Mouse (Mus musculus): ENCODE measurements around the gene Lemd2. TPM values are rescaled to one million over a fixed set of nuclear protein-coding genes. Genes with fewer than 3 reads are reported as not detected.

Gene Lemd2
- total and polyA plus RNA-seq, 3 experiments, result 23.9 to 100 (median 45.5) TPM

- no peak for ATAC-seq (ENCODE audit: extremely low read depth, insufficient number of reproducible peaks, low FRiP score, poor library complexity, severe bottlenecking)
- Histone ChIP-seq H3K27me3 (ENCODE audit: insufficient read depth, low read length) (peaks cover 60% of the 10 kb centered on the region), H3K4me3 (ENCODE audit: low read depth, low read length) (no peak overlapping the region), H3K4me1 (ENCODE audit: insufficient read depth, low read depth, low read length) (peaks cover 19% of the 10 kb centered on the region), H3K36me3 (replicated peaks) (no peaks in the 10 kb centered on the region), H3K9me3 (replicated peaks) (no peaks in the 10 kb centered on the region)
- TF ChIP-seq POLR2AphosphoS5 (IDR thresholded peaks at IDR 0.05; ENCODE audit: insufficient replicate concordance, low read depth, low read length) (no peak), GATA1 (IDR thresholded peaks at IDR 0.05; ENCODE audit: borderline replicate concordance, low read length) (no peak), TAL1 (conservative IDR thresholded peaks at IDR 0.05; ENCODE audit: low read depth, low read length) (no peak), GATA2 (IDR thresholded peaks at IDR 0.05; ENCODE audit: borderline replicate concordance, low read depth, low read length) (no peak), CTCF (IDR thresholded peaks at IDR 0.05; ENCODE audit: low read depth, low read length) (no peak)
- no peak for DNase-seq (ENCODE audit: low spot score)
Observed at GRCm38 (mm10) chr17:27144152-27144551, 60.1 kb downstream of the Lemd2 start.

- no peak for TF ChIP-seq TAL1 (conservative IDR thresholded peaks at IDR 0.05; ENCODE audit: low read depth, low read length)
- TF ChIP-seq GATA2 (IDR thresholded peaks at IDR 0.05; ENCODE audit: borderline replicate concordance, low read depth, low read length), result no peak
- TF ChIP-seq CTCF (IDR thresholded peaks at IDR 0.05; ENCODE audit: low read depth, low read length), result no peak
- no peak for TF ChIP-seq POLR2AphosphoS5 (IDR thresholded peaks at IDR 0.05; ENCODE audit: insufficient replicate concordance, low read depth, low read length)
- no peak for TF ChIP-seq GATA1 (IDR thresholded peaks at IDR 0.05; ENCODE audit: borderline replicate concordance, low read length)
- ATAC-seq (ENCODE audit: extremely low read depth, insufficient number of reproducible peaks, low FRiP score, poor library complexity, severe bottlenecking), result no peak
- DNase-seq (ENCODE audit: low spot score), result no peak
- Histone ChIP-seq H3K4me3 (ENCODE audit: low read depth, low read length) (no peak overlapping the region), H3K9me3 (replicated peaks) (no peaks in the 10 kb centered on the region), H3K4me1 (ENCODE audit: insufficient read depth, low read depth, low read length) (peaks cover 17% of the 10 kb centered on the region), H3K27me3 (ENCODE audit: insufficient read depth, low read length) (peaks cover 57% of the 10 kb centered on the region), H3K36me3 (replicated peaks) (no peaks in the 10 kb centered on the region)
Observed at GRCm38 (mm10) chr17:27141971-27142450, 62.3 kb downstream of the Lemd2 start.

DNA sequence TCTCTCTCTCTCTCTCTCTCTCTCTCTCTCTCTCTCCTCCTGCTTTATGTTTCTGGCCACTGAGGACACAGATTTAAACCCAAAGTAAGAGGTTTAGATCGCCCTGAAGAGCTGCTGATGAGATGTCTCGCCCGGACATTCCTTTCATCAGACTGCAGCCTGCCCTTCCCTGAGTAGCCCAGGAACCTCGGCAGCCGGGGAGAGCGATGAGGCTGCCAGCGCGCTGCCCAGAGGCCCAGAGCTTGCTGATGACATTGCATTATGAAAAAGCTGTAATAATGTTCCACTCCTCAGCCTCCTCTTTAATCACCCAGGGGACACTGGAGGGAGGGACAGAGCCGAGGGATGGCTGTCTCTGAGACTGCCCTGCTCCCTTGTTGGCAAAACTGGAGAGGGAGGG lies 64.0 kb downstream of the Lemd2 start:
- no peak overlapping the region for H3K4me3 ChIP-seq (ENCODE audit: low read depth, low read length)
- ATAC-seq (ENCODE audit: extremely low read depth, insufficient number of reproducible peaks, low FRiP score, poor library complexity, severe bottlenecking) (no peak), DNase-seq (ENCODE audit: low spot score) (no peak)
- peaks cover 9% of the 10 kb centered on the region for H3K4me1 ChIP-seq (ENCODE audit: insufficient read depth, low read depth, low read length)
- no peaks in the 10 kb centered on the region for H3K9me3 ChIP-seq (replicated peaks)
- peaks cover 46% of the 10 kb centered on the region for H3K27me3 ChIP-seq (ENCODE audit: insufficient read depth, low read length)
- no peaks in the 10 kb centered on the region for H3K36me3 ChIP-seq (replicated peaks)
- no peak for TF ChIP-seq GATA1 (IDR thresholded peaks at IDR 0.05; ENCODE audit: borderline replicate concordance, low read length)
- no peak for TF ChIP-seq TAL1 (conservative IDR thresholded peaks at IDR 0.05; ENCODE audit: low read depth, low read length)
- no peak for TF ChIP-seq GATA2 (IDR thresholded peaks at IDR 0.05; ENCODE audit: borderline replicate concordance, low read depth, low read length)
- TF ChIP-seq POLR2AphosphoS5 (IDR thresholded peaks at IDR 0.05; ENCODE audit: insufficient replicate concordance, low read depth, low read length), result no peak
- no peak for TF ChIP-seq CTCF (IDR thresholded peaks at IDR 0.05; ENCODE audit: low read depth, low read length)

Other genes starting within 250 kb of the Lemd2 start
- 3.6 and 4.4 TPM in 2 replicates for gene Zbtb9, start 231.3 kb downstream of the Lemd2 start, total RNA-seq (2014; fragmentation: Nextera tagmentation)
- gene Zbtb9, start 231.3 kb downstream of the Lemd2 start, total RNA-seq (2017), result 25.6 and 27.5 TPM in 2 replicates
- 10.9 and 11.1 TPM in 2 replicates for gene Zbtb9, start 231.3 kb downstream of the Lemd2 start, polyA plus RNA-seq (2012)
- 231 and 242 TPM in 2 replicates for gene Bak1, start 175.5 kb downstream of the Lemd2 start, total RNA-seq (2014; fragmentation: Nextera tagmentation)
- gene Bak1, start 175.5 kb downstream of the Lemd2 start, total RNA-seq (2017), result 57.5 and 64.5 TPM in 2 replicates
- 222 and 227 TPM in 2 replicates for gene Bak1, start 175.5 kb downstream of the Lemd2 start, polyA plus RNA-seq (2012)
- 2.7 and 3.2 TPM in 2 replicates for gene Itpr3, start 147.2 kb downstream of the Lemd2 start, total RNA-seq (2014; fragmentation: Nextera tagmentation)
- gene Itpr3, start 147.2 kb downstream of the Lemd2 start, total RNA-seq (2017), result 6.9 and 7.1 TPM in 2 replicates
- gene Itpr3, start 147.2 kb downstream of the Lemd2 start, polyA plus RNA-seq (2012), result 4.7 and 4.9 TPM in 2 replicates
- 28.3 and 42.6 TPM in 2 replicates for gene Uqcc2, start 70.6 kb downstream of the Lemd2 start, total RNA-seq (2014; fragmentation: Nextera tagmentation)
- gene Uqcc2, start 70.6 kb downstream of the Lemd2 start, total RNA-seq (2017), result 113 and 123 TPM in 2 replicates
- 205 and 223 TPM in 2 replicates for gene Uqcc2, start 70.6 kb downstream of the Lemd2 start, polyA plus RNA-seq (2012)
- gene Ip6k3, start 36.7 kb downstream of the Lemd2 start, total RNA-seq (2014; fragmentation: Nextera tagmentation), result not detected in 2 replicates
- gene Ip6k3, start 36.7 kb downstream of the Lemd2 start, total RNA-seq (2017), result 0.05 TPM in 1 of 2 replicates, not detected in the other
- gene Ip6k3, start 36.7 kb downstream of the Lemd2 start, polyA plus RNA-seq (2012), result not detected in 2 replicates